Mouse (Mus musculus) embryo, embryonic 10.5 days (tissue): ENCODE results near the gene Bbc3.
"Not testable (repeated sequence)": the region's sequence is repeated elsewhere in the genome, so short reads cannot be mapped to it uniquely, and the experiment has no call there.

Source experiments
- DNase-seq: peaks from one replicate; pipeline ENCODE4 v3.0.0-alpha.2; 2015; ENCODE audit warnings: low spot score

The Bbc3 gene

DNA sequence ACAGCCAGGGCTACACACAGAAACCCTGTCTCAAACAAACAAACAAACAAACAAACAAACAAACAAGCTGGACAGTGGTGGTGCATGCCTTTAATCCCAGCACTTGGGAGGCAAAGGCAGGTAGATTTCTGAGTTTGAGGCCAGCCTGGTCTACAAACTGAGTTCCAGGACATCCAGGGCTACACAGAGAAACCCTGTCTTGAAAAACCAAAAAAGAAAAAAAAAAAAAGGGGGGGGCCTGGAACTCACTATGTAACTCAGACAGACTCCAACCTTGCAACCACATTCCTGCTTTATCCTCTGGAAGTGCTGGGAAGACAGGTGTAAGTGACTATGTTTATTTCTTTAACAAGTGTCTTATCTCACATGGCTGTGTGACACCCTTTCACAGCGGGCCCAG, at the start of gene Bbc3:
Gene Bbc3 (plus strand): TSS at position 301 of the 400 bp plus-strand sequence.
- not testable (repeated sequence) for DNase-seq

DNA sequence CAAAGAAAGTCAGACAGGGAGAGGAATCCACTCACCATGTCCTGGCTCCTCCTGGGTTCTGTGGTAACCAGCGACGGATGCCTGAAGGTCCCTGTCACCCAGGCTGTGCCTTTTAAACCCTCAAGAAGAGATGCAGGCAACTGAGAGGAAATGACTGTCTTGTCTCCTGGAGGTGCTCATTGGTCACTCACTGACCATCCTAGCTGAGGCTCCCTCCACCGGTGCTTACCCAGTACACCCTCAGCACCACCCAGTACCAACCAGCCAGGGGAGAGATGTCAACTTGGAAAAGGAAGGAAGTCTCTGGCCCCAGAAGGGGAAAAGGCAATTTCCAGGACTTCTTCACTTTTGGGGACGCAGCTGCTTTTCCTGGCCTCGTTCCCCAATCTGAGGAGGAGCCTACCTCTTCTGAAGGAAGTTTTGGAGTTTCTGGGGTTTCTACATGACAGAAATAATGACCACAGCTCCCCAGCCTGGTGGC, 49.0 kb upstream of the Bbc3 start, which contains the start of gene C5ar1:
Gene C5ar1 (minus strand): TSS at position 431 of the 481 bp plus-strand sequence.
- no peak for DNase-seq

DNA sequence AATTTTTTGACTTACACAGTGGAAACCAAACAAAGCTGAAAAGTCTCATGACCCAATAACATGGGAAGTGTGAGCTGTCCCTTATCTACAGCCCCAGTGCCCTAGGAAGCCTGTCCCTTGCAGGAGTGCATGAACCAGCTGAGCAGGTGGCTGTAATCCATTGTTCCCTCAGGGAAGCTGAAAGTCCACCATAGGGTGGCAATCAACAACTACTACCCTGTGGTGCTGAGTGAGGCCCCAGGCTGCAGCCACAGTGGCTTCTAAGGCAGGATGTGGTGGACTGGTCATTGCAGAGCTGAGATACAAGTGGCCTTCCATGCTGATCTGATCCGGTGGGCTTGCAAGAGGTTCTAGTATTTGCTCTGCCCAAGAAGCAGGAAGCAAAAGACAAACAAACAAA, 47.1 kb upstream of the Bbc3 start:
- no peak for DNase-seq

DNA sequence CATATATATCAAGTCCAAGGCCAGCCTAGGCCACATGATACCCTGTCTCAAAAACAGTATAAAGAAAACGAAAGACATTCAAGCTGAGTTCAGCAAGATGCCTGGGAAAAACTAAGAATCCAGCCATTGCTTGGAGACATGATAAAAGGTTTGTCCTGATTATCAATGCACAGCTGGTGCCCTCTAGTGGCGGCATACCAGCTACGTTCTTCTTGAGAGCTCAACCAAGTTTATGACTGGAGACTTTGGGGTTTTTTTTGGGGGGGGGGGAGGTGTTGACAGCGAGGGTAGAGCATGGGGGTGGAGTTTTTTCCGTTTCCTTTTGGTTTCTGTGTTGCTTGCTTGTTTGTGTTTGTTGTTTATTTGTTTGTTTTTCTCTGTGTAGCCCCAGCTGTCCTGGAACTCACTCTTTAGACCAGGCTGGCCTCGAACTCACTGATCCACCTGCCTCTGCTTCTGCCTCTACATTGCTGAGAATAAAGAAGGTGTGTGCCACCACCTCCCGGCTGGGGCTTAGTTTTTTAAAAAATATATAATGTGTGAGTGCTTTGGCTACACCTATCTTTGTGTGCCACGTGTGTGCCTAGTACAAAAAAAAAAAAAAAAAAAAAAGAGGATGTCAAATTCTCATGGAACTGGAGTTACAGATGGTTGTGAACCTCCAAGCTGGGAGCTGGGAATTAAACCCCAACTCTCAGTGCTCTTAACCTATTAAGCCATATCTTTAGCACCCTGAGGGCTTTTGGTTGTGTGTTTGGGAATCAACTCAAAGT, 45.0 kb upstream of the Bbc3 start:
- peak; percentile 90 for DNase-seq

DNA sequence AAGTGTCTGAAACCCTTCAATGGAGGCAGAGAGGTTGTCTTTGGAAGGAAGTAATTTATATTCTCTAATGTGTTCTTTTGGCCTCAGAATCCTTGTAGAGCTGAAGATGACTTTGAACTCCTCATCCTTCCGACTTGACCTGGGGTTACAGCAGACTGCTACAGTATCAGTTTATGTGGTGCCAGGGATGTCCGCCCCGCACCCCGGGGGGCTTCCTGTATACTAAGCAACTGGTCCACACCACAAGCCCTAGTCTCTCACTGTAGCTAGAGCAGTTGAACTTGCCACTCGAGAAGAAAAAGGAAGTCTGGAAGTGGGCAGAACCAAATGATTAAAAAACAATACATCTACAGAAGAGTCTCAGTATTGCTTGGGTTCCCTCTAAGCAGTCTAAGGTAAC, 44.4 kb upstream of the Bbc3 start:
- DNase-seq = no peak

DNA sequence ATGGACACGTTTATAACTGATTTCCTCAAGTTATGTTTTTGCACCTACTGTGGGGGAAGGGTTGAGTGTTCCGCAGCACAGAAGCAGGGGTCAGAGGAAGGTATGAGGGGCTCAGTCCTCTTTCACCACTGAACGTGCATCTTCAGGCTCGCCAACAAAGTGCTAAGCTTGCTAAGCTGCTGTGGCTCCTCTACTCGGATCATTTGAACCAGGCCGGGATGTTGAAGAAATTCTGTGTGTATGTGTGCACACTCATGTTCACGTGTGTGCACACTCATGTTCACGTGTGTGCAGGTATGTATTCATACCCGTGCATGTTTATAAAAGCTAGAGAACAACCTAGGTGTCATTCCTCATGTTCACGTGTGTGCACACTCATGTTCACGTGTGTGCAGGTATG, 42.3 kb upstream of the Bbc3 start:
- no peak for DNase-seq

DNA sequence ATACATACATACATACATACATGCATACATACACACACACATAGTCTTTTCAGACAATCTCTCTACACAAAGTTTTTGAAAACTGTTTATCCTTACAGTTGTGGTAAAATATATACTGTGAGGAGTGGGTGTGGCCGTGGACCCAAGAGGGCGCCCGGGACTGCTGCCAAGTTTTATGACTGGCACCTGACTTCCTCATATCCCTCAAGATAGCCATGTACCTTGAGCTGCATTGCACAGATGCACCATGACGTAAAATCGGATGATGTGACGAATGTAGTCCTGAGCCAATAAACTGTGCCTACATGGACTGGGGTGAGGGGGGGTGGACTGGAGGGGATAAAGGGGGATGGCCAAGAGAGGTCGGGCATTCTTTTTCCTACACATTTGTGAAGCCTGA, 41.6 kb upstream of the Bbc3 start:
- not testable (repeated sequence) for DNase-seq

DNA sequence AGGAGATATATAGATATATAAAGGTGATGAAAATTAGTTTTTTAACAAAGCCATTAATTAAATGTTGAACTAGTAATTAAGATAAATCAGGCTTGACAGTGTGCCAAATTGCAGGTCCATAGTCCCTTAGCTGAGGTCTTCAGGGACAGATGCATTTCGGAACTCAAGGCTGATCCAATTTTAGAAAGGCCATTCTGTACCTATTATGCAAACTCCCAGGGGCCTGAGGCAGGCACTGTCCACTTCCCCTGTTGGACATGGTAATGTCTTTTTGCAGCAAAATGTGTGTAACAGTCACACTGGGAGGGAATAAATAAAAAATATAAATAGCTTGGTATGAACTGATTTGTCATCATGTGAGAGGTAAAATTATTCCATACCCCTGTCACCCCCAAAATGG, 37.1 kb upstream of the Bbc3 start:
- no peak for DNase-seq

DNA sequence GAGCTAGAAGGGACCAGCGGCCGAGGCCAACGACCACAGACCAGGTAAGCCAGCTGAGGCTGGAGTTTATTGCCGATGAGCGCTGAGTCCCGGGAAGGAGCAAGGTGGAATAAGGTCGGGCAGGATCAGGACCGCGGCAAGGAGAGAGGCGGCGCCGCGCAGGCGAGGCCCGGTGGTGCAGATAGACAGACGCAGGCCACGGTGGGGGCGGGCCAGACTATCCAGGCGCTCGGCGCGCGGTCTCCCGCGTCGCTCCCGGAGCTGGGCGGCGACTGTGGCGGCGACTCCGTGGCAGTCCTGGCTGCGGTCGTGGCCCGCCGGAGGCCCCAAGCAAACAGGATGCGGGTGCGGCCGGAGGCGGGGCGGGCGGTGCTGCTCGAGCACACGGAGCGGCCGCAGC, 35.5 kb upstream of the Bbc3 start:
- DNase-seq = peak; percentile 72

DNA sequence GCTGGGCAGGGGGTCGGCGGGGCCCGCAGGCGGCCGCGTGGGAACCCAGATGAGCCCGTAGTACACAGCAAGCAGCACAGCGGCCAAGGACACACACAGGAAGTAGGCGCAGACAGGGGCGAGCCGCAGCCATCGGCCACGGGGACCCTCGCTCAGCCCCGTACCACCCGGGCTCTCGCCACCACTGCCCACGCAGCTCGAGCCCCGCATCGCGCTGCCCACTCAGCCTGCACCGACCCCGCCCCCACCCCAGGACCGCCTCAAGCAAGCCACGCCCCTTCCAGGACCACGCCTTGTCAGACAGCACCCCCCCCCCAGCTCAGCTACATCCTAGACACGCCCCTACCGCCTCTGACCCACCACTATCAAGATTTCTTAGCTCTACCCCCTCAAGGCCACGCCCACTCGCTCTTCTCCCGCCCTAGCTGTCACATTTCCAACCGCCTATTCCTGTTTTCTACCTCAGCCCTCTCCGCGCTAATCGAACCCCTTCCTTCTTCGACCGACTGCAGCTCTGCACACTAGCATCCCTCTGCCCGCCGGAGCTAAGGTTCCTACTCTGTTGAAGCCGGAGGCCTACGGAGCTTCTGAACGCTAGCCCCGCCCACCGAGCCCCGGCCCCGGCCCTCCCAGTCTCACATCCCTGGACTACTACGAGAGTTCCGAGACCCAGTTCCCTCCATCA, 35.0 kb upstream of the Bbc3 start, which contains the start of gene Inafm1:
Gene Inafm1 (minus strand): TSS at position 537 of the 685 bp plus-strand sequence.
- DNase-seq = peak; percentile 98

DNA sequence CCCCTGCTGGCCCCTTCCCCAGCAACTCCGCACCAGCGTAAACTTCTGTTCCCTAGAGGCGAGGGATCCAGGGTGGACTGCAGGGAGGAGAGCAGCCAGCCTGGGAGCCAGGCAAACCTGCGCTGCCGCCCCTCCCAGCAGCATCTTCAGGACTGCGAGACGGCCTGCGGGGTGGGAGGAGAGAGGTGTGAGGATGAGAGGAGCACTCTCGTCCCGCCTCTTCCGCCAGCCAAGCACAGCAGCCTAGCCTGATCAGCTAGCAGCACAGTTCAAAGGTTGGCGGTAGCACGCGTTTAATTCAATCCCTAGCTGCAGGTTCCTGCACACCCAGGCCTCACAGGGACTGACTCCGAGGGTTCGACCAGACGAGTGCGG, 34.4 kb upstream of the Bbc3 start:
- DNase-seq = peak; percentile 82

DNA sequence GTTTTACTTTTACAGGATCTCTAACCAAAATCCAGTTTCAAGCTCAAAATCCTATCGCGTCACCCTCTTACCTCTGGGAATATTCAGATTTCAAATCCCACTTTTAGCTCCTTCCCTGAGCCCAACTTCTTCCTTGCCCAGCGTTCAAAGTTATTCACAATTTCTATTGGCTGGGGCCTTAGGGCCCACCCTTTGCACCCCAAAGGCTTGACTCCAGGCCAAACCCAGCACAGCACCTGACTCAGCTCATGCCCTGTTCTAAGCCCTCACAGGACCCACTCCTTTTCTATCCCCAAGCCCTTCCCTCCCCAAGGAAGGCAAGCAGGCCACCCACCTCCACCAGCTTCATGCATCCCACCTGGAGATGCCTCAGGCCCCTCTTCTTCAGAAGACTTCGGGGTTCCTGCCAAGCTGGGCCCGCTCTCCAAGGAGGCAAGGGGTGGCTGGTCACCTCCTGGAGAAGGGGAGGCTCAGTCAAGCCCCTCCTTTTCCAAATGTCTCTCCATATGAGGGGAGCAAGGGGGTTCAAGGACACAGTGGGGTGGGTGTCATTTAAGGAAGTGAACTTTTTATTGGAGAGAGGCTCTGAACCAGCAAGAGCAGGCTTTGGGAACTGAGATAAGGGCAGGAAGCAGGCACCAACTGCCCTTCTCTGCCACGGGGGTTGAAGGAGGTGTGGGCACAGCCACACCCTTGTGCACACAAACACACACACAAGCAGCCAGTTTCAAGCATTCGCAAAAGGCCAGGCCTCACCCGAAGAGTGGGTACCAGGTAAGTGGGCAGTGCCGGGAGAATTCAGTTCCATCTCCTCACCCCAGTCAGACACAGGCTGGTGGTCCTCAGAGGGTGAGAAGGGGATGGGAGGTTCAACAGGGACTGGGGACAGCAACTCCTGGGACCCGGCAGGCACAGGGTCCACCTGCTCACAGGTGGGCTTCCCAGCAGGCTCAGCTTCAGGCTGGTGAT, 33.0 kb upstream of the Bbc3 start:
- no peak for DNase-seq

DNA sequence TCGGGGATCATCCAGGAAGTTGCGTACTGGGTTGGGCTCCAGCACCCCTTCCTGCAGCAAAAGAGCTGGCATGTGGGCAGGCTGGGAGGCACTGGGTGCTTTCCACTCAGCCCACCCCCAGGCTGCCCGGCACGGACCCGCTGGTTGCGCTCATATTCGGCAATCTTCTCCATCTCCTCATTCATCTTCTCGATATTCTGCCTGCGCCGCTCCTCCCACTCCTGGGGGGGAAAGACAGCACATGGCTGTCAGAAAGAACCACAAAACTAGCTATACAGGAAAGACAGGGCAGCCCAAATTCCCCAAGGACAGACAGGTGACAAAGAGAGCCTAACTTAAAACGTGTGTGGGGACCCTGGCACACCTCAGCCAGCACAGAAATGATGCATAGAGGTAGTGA, 27.5 kb upstream of the Bbc3 start:
- DNase-seq = no peak

DNA sequence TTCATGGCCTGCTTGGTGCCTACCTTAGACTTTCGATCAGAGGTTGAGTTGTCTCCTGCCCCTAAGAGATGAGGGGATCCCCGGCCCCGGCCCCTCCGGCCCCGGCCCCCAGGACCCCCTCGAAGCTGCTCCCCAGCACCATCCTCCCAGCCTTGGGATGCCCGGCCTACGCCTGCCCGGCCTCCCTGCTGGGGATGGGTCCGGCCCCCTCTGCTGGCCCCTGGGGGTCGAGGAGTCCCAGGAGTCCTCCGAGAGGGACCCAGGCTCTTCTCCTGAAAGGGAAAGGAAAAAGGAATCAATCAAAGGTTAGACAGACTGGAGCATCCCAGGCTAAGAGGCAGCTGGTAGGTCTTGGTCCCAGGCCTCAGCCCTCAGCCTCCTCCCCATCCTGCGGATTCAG, 25.9 kb upstream of the Bbc3 start:
- DNase-seq = no peak

DNA sequence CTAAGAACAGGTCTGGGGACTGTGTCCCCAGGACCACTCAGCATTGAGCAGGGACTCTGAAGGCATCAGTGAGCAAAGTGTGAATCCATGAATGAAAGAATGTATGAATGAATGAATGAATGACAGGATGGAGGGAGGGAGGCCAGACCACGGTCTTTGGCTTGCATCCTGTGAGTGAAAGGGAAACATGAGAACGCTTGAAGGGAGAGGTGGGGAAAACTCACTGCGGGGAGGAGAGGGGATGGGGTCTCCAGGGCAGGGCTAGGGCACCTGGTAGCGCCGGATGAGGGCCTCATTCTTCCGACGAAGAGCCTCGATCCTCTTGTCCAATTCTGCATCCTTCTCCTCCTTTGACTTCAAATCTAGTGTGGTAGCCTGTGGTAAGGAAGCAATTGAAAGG, 24.2 kb upstream of the Bbc3 start:
- no peak for DNase-seq

DNA sequence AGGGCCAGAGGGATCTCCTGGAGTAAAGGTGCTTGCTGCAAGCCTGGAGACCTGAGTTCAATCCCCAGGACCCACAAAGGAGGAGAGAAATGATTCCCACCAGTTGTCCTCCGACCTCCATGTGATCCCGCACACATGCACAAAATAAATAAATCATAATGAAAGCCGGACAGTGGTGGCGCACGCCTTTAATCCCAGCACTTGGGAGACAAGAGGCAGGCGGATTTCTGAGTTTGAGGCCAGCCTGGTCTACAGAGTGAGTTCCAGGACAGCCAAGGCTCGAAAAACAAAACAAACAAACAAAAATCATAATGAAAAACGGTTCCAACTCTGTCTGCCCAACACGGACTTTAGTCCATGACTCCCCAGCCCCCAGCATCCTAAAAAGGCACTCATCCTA, 23.3 kb upstream of the Bbc3 start:
- no peak for DNase-seq

DNA sequence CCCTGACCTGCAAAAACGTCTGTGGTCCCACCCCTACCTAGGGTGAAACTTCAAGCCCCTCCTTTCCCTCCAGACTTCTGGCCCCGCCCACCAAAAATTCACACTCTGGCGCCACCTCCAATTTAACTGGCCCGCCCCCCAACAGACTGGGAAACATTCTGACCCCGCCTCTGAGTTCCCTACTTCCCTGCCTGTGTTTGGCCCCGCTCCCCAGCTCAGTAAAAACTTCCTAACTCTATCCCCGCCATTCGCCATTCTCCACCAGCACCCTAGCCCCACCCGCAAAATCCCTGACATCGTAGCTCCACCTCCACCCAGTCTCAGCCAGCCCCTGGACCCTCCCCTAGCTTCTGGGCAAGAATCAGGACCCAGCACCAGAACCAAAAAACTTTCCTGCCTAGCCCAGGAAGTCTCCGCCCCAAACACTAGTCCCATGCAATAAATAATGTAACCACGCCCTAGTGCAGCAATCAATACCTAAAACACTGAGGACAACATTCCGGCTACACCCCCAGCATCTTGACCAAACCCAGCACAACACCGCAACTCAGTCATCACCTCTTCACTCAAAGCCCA, 22.7 kb upstream of the Bbc3 start:
- peak; percentile 69 for DNase-seq

DNA sequence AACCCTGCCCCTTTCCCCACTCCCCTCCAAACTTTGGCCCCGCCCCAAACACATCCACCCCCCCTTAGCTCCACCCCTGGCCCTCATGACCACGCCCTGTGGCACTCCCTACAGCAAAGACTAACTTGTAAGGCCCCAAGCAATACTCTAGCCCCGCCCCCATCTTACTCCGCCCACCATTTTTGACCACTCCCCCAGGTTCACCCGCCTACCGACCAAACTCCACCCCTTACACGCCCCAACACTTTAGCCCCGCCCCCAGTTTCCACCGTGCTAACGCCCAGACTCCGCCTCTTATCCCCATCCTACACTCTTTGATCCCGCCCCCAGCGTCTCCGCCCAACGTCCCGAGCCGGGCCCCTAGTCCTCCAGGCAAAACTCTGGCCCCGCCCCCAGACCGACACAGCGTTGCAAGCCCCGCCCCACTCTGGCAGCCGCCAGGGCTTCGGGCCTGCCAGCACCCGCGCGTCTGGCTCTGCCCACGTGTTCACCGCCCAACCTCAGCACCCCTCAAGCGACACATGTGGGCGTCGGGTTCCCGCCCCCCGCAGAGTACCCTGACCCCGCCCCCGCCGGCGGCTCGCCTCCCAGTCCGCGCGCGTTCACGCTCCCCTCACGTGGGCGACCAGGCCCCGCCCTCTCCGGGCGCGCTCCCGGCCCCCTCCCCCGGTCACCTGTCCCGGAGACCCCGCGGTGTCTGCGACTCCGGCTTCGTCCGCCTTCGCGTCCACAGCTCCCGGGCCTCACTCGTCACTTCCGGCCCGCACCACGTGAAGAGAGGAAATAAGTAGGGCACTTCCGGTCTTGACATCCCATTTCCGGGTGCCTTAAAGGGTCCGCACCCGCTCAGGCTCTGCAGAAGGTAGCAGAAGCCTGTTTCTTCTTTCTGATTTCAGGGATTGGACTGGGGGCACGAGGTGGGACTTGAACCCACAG, 21.9 kb upstream of the Bbc3 start, which contains the start of gene Ccdc9:
Gene Ccdc9 (minus strand): TSS at position 770 of the 936 bp plus-strand sequence.
- peak; percentile 100 for DNase-seq

DNA sequence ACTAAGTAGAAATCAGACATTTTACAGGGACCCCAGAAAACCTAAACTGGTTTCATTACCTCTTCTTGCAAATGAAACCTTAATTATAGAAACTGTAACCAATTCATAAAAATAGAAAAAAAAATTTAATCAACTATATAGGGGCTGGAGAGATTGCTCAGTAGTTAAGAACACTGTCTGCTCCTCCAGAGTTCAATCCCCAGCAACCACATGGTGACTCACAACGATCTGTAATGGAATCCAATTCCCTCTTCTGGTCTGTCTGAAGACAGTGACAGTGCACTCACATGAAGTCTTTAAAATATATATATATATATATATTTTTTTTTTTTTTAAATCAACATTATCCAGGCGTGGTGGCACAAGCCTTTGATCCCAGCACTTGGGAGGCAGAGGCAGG, 21.2 kb upstream of the Bbc3 start:
- DNase-seq = no peak

DNA sequence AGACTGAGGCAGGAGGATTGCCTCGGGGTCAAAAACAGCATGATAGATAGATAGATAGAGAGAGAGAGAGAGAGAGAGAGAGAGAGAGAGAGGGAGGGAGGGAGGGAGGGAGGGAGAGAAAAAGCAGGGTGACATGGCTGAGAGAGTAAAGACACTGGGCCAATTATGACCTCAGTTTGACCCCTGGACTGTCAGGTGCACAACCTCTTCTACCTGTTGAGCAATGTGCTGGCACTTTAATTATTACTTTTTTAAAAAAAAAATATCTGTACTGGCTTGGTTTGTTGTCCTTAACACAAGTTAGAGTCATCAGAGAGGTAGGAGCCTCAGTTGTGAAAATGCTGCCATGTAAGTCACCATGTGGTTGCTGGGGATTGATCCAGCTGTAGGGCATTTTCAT, 20.4 kb upstream of the Bbc3 start:
- no peak for DNase-seq

DNA sequence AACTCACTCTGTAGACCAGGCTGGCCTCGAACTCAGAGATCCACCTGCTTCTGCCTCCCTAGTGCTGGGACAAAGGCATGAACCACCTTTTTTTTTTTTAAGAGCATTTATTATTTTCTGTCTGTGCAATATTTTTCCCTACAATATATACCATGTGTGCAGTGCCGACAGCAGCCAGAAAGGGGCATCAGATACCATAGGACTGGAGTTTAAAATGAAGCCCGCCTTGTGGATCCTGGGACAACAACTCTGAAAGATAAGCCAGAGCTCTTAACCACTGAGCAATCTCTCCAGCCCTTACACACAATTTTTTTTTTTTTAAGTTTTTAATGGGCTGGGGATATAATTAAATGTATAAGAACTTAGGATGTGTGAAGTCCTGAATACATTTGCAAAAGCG, 13.8 kb upstream of the Bbc3 start:
- peak; percentile 79 for DNase-seq
